Mouse (Mus musculus): ENCODE data around the gene Rgs6.

GRCm38 (mm10) chr12:82946507-82946906, 358.4 kb downstream of the Rgs6 start:
- TF ChIP-seq CTCF (IDR thresholded peaks at IDR 0.05; ENCODE audit: extremely low read depth, insufficient read depth, insufficient read length, insufficient replicate concordance) (peak; percentile 24; the same call in 1 of the 2 replicates), POLR2A (IDR thresholded peaks at IDR 0.05; ENCODE audit: low read depth, low read length) (no peak)

Data from spleen, adult 2 months (tissue).